Mouse (Mus musculus): Measurements from ENCODE around the gene Slc45a3.

The Slc45a3 gene

DNA sequence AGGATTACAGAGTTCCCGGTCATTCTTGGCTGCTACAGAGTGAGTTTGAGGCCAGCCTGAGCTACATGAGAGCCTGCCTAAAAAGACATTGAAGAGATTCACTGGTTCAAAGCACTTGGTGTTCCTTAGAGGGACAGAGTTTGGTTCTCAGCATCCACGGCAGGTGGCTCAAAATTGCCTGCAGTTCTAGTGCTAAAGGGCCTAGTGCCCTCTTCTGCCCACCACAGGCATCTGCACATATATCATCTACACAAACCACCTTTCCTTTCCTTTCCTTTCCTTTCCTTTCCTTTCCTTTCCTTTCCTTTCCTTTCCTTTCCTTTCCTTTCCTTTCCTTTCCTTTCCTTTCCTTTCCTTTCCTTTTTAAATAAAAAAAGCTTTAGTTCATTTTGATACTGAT is 67.8 kb downstream of the Slc45a3 start:
- DNase-seq: no peak

DNA sequence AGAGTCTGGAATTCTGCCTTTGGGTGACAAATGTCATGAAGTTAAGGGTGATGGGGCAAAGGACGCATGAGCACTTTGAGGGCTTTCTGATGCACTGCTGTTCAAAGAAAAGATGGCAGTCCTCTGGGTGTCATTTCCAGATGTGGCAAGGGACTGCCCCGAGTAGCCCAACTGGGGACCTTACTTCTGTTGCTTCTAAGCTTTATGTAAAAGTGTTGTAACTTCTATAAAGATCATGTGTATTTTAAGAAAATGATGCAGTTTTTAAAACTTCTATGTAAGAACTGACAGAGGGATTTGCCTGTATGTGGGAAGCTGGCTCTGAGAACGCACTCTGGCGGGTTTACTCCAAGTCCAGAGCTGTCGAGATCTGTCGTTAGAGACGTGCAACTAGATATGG is 69.4 kb downstream of the Slc45a3 start:
- DNase-seq: no peak
